Mouse (Mus musculus): Measurements from ENCODE around the gene Spg7.

- TF ChIP-seq CTCF (IDR thresholded peaks at IDR 0.05): no peak
- no peak for TF ChIP-seq EP300 (IDR thresholded peaks at IDR 0.05)
These were observed 35.0 kb upstream of the Spg7 start for GRCm38 (mm10) chr8:123027786-123028185.
